Mouse (Mus musculus): ENCODE measurements around the gene Arid2. TPM values are rescaled to one million over a fixed set of nuclear protein-coding genes. Genes with fewer than 3 reads are reported as not detected.
"Not testable (repeated sequence)": the region's sequence is repeated elsewhere in the genome, so short reads cannot be mapped to it uniquely, and the experiment has no call there.

Arid2 gene
- total and polyA plus RNA-seq, 3 experiments, result 11.9 to 14.1 (median 13.3) TPM

- no peaks in the 10 kb centered on the region for H3K4me1 ChIP-seq (ENCODE audit: control insufficient read depth in 1 of 2, insufficient read depth in 2 of 2)
- H3K36me3 ChIP-seq (replicated peaks in 1 of 2; ENCODE audit: control insufficient read depth in 1 of 2, insufficient read depth in 1 of 2, low read length in 1 of 2), result no peaks in the 10 kb centered on the region
- no peak overlapping the region for H3K9ac ChIP-seq (ENCODE audit: insufficient read depth, low read depth)
- H3K27me3 ChIP-seq (replicated peaks), result no peaks in the 10 kb centered on the region
- no peak for TF ChIP-seq CTCF (conservative IDR thresholded peaks at IDR 0.05 in 1 of 2, IDR thresholded peaks at IDR 0.05 in 1 of 2; ENCODE audit: low read depth in 2 of 2, low read length in 2 of 2)
- TF ChIP-seq SIN3A (IDR thresholded peaks at IDR 0.05; ENCODE audit: low read length), result no peak
- no peak for TF ChIP-seq NRF1 (IDR thresholded peaks at IDR 0.05; ENCODE audit: low read depth, low read length)
- TF ChIP-seq TBP (conservative IDR thresholded peaks at IDR 0.05; ENCODE audit: low read depth, low read length), result no peak
- H3K27ac ChIP-seq (ENCODE audit: insufficient read depth, low read depth), result no peak overlapping the region
- H3K4me2 ChIP-seq (ENCODE audit: insufficient read depth, low read depth, poor library complexity, severe bottlenecking), result no peak overlapping the region
- H3K79me2 ChIP-seq (replicated peaks; ENCODE audit: control insufficient read depth, extremely low read depth, insufficient read depth, poor library complexity, severe bottlenecking), result no peaks in the 10 kb centered on the region
- dilution Hi-C loops (cut with MboI; ENCODE audit: extremely low pct_ligation_motif_present, extremely low pct_unique_long_range_greater_than_20kb, low sequenced_read_pairs) (no loop called here), in situ Hi-C loops (cut with MboI; ENCODE audit: low pct_ligation_motif_present, low pct_unique_long_range_greater_than_20kb, low sequenced_read_pairs) (no loop called here)
- H3K9me3 ChIP-seq (replicated peaks; ENCODE audit: low read length), result no peaks in the 10 kb centered on the region
- DNase-seq (ENCODE audit: extremely low read depth), result no peak
- no peak overlapping the region for H3K4me3 ChIP-seq (replicated peaks in 1 of 3; ENCODE audit: low read depth in 2 of 3, low read length in 2 of 3, poor library complexity in 1 of 3)
Measured at GRCm38 (mm10) chr15:96244171-96244570, 43.1 kb upstream of the Arid2 start.

- H3K27ac ChIP-seq (ENCODE audit: insufficient read depth, low read depth); H3K36me3 ChIP-seq (replicated peaks in 1 of 2; ENCODE audit: control insufficient read depth in 1 of 2, insufficient read depth in 1 of 2, low read length in 1 of 2); H3K4me3 ChIP-seq (replicated peaks in 1 of 3; ENCODE audit: low read depth in 2 of 3, low read length in 2 of 3, poor library complexity in 1 of 3); in situ Hi-C loops (cut with MboI; ENCODE audit: low pct_ligation_motif_present, low pct_unique_long_range_greater_than_20kb, low sequenced_read_pairs); H3K4me2 ChIP-seq (ENCODE audit: insufficient read depth, low read depth, poor library complexity, severe bottlenecking); dilution Hi-C loops (cut with MboI; ENCODE audit: extremely low pct_ligation_motif_present, extremely low pct_unique_long_range_greater_than_20kb, low sequenced_read_pairs); H3K79me2 ChIP-seq (replicated peaks; ENCODE audit: control insufficient read depth, extremely low read depth, insufficient read depth, poor library complexity, severe bottlenecking); H3K9ac ChIP-seq (ENCODE audit: insufficient read depth, low read depth); DNase-seq (ENCODE audit: extremely low read depth); H3K9me3 ChIP-seq (replicated peaks; ENCODE audit: low read length); H3K4me1 ChIP-seq (ENCODE audit: control insufficient read depth in 1 of 2, insufficient read depth in 2 of 2); H3K27me3 ChIP-seq (replicated peaks): not testable (repeated sequence)
Measured at GRCm38 (mm10) chr15:96244715-96245114, 42.6 kb upstream of the Arid2 start.

GRCm38 (mm10) chr15:96253827-96254226, 33.5 kb upstream of the Arid2 start:
- Histone ChIP-seq H3K27ac (ENCODE audit: insufficient read depth, low read depth) (no peak overlapping the region), H3K4me2 (ENCODE audit: insufficient read depth, low read depth, poor library complexity, severe bottlenecking) (no peak overlapping the region), H3K4me3 (replicated peaks in 1 of 3; ENCODE audit: low read depth in 2 of 3, low read length in 2 of 3, poor library complexity in 1 of 3) (no peak overlapping the region), H3K9ac (ENCODE audit: insufficient read depth, low read depth) (no peak overlapping the region), H3K4me1 (ENCODE audit: control insufficient read depth in 1 of 2, insufficient read depth in 2 of 2) (peaks cover 0 to 6% of the 10 kb centered on the region in 2 experiments; a peak in 1 of 4 replicates), H3K79me2 (replicated peaks; ENCODE audit: control insufficient read depth, extremely low read depth, insufficient read depth, poor library complexity, severe bottlenecking) (no peaks in the 10 kb centered on the region), H3K36me3 (replicated peaks in 1 of 2; ENCODE audit: control insufficient read depth in 1 of 2, insufficient read depth in 1 of 2, low read length in 1 of 2) (no peaks in the 10 kb centered on the region), H3K9me3 (replicated peaks; ENCODE audit: low read length) (no peaks in the 10 kb centered on the region), H3K27me3 (replicated peaks) (no peaks in the 10 kb centered on the region)
- TF ChIP-seq SIN3A (IDR thresholded peaks at IDR 0.05; ENCODE audit: low read length), result no peak
- no peak for TF ChIP-seq ZNF384 (IDR thresholded peaks at IDR 0.05; ENCODE audit: low read depth, low read length)
- TF ChIP-seq CTCF (conservative IDR thresholded peaks at IDR 0.05 in 1 of 2, IDR thresholded peaks at IDR 0.05 in 1 of 2; ENCODE audit: low read depth in 2 of 2, low read length in 2 of 2), result no peak
- no peak for TF ChIP-seq MEF2A (IDR thresholded peaks at IDR 0.05; ENCODE audit: borderline replicate concordance, low read depth, low read length)
- no peak for TF ChIP-seq NRF1 (IDR thresholded peaks at IDR 0.05; ENCODE audit: low read depth, low read length)
- TF ChIP-seq KAT2A (IDR thresholded peaks at IDR 0.05; ENCODE audit: insufficient replicate concordance, low read length), result no peak
- no peak for TF ChIP-seq MAFK (IDR thresholded peaks at IDR 0.05; ENCODE audit: insufficient replicate concordance, low read length)
- no peak for TF ChIP-seq TBP (conservative IDR thresholded peaks at IDR 0.05; ENCODE audit: low read depth, low read length)
- TF ChIP-seq PAX5 (IDR thresholded peaks at IDR 0.05; ENCODE audit: low read length), result no peak
- TF ChIP-seq POLR2A (IDR thresholded peaks at IDR 0.05; ENCODE audit: low read depth, low read length), result no peak
- TF ChIP-seq UBTF (IDR thresholded peaks at IDR 0.05; ENCODE audit: low read depth, low read length), result no peak
- no peak for TF ChIP-seq MAZ (IDR thresholded peaks at IDR 0.05; ENCODE audit: low read depth, low read length)
- no peak for TF ChIP-seq ZMIZ1 (IDR thresholded peaks at IDR 0.05; ENCODE audit: low read depth, low read length)
- no peak for TF ChIP-seq IRF4 (IDR thresholded peaks at IDR 0.05; ENCODE audit: low read depth, low read length)
- no peak for TF ChIP-seq USF1 (IDR thresholded peaks at IDR 0.05; ENCODE audit: low read depth, low read length)
- no peak for TF ChIP-seq JUN (IDR thresholded peaks at IDR 0.05; ENCODE audit: insufficient read depth, low read depth, low read length)
- TF ChIP-seq USF2 (conservative IDR thresholded peaks at IDR 0.05; ENCODE audit: low read depth, low read length), result no peak
- no peak for TF ChIP-seq CHD2 (IDR thresholded peaks at IDR 0.05; ENCODE audit: low read length)
- TF ChIP-seq POLR2AphosphoS2 (IDR thresholded peaks at IDR 0.05; ENCODE audit: low read depth, low read length), result no peak
- TF ChIP-seq SMC3 (IDR thresholded peaks at IDR 0.05; ENCODE audit: low read depth, low read length), result no peak
- DNase-seq (ENCODE audit: extremely low read depth), result no peak
- dilution Hi-C loops (cut with MboI; ENCODE audit: extremely low pct_ligation_motif_present, extremely low pct_unique_long_range_greater_than_20kb, low sequenced_read_pairs), result no loop called here
- in situ Hi-C loops (cut with MboI; ENCODE audit: low pct_ligation_motif_present, low pct_unique_long_range_greater_than_20kb, low sequenced_read_pairs), result no loop called here
